Mouse (Mus musculus) heart, postnatal 0 days (tissue): Measurements from ENCODE around the gene Mpc2. TPM values are rescaled to one million over a fixed set of nuclear protein-coding genes. Genes with fewer than 3 reads are reported as not detected.

ENCODE experiments used
- ATAC-seq: fragments of 200-750 bp; cut with Nextera tagmentation; 2 replicates; pipeline ENCODE4 v1.8.0; 2017; ENCODE audit warnings: low read depth, moderate number of reproducible peaks, moderate library complexity; ENCODE audit not compliant: insufficient read depth
- DNase-seq: peaks from one replicate; pipeline ENCODE4 v3.0.0-alpha.2; 2016; ENCODE audit warnings: low spot score
- H3K27ac ChIP-seq: fragments of 300-500 bp; sonication (generic); 2 replicates; pipeline ENCODE4 v1.5.1; 2014; ENCODE audit warnings: low read depth, mild to moderate bottlenecking
- H3K27me3 ChIP-seq: fragments of 300-500 bp; sonication (generic); 2 replicates; pipeline ENCODE4 v1.6.1; 2014; ENCODE audit warnings: low read length, mixed read lengths; ENCODE audit not compliant: control insufficient read depth, insufficient read depth
- H3K36me3 ChIP-seq: fragments of 300-500 bp; sonication (generic); replicated peaks from 2 replicates; pipeline ENCODE4 v1.6.1; 2014; ENCODE audit warnings: low read length, mixed read lengths; ENCODE audit not compliant: control insufficient read depth, insufficient read depth
- H3K4me1 ChIP-seq: fragments of 300-500 bp; sonication (generic); 2 replicates; pipeline ENCODE4 v1.6.1; 2014; ENCODE audit warnings: antibody characterized with exemption; ENCODE audit not compliant: control insufficient read depth, insufficient read depth
- H3K4me2 ChIP-seq: fragments of 300-500 bp; sonication (generic); 2 replicates; pipeline ENCODE4 v1.6.1; 2014; ENCODE audit warnings: low read depth, mild to moderate bottlenecking, low read length, moderate library complexity
- H3K4me3 ChIP-seq: fragments of 300-500 bp; sonication (generic); 2 replicates; pipeline ENCODE4 v1.5.1; 2014; ENCODE audit warnings: low read depth, low read length
- H3K9ac ChIP-seq: fragments of 300-500 bp; sonication (generic); replicated peaks from 2 replicates; pipeline ENCODE4 v1.6.1; 2014; ENCODE audit warnings: low read depth, low read length, mixed read lengths
- H3K9me3 ChIP-seq: fragments of 300-500 bp; sonication (generic); replicated peaks from 2 replicates; pipeline ENCODE4 v1.6.1; 2016; ENCODE audit warnings: low read length; ENCODE audit not compliant: control insufficient read depth
- CTCF ChIP-seq: IDR thresholded peaks from 2 replicates; pipeline ENCODE4 v1.5.1; 2016; ENCODE audit warnings: antibody characterized with exemption, control low read depth, low read depth
- EP300 ChIP-seq: IDR thresholded peaks from 2 replicates; pipeline ENCODE4 v1.6.1; 2016; ENCODE audit warnings: antibody characterized with exemption, low read depth
- WGBS: fragments of 180-500 bp; shearing (Covaris S2); extraction: QIAGEN DNeasy Blood & Tissue Kit; methylation state at CpG from one replicate; pipeline ENCODE4 v1.1.7; 2014; 5-methylcytosine and 5-hydroxymethylcytosine counted together
- polyA plus RNA-seq: library from polyadenylated mRNA; unstranded; fragments of >200 nt; fragmentation: Nextera tagmentation; extraction: Ambion mirVana; gene quantifications from 2 replicates; pipeline ENCODE4 v1.2.1, GENCODE M21; 2015
- total RNA-seq: library from RNA; depleted of rRNA; stranded (reverse); fragments of >200 nt; gene quantifications from 2 replicates; pipeline ENCODE4 v1.2.3, GENCODE M21; 2014; ENCODE audit warnings: low replicate concordance

Gene Mpc2
- total and polyA plus RNA-seq, 2 experiments from 2014 or later, result 299 to 840 TPM

DNA sequence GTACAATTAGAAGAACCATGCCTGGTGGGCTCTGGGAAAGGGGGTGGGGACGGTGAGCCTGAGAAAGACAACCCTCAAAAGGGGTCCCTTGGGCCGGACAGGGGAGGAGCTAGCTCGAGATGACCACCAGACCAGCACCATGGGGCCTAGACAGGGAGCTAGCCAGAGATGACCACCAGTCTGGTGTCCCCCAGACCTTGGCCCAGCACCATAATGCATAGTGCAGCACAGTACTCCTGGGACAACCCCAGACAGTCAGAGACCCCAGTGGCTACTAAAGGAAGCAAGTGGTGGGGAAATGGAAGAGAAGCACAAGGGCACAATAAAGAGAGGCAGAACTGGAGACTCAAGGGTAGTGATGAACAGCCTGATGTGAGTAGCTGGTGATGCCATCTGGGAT is 19.6 kb upstream of the Mpc2 start:
- no peaks in the 10 kb centered on the region for H3K36me3 ChIP-seq
- H3K4me3 ChIP-seq, result no peak overlapping the region
- H3K27ac ChIP-seq, result no peak overlapping the region
- TF ChIP-seq EP300, result no peak
- DNase-seq, result no peak
- H3K9me3 ChIP-seq, result no peaks in the 10 kb centered on the region; the same call in 1 of the 2 replicates
- no peak for ATAC-seq
- 64% methylated on average over 3 of the region's 3 CpGs for WGBS
- H3K4me2 ChIP-seq, result no peak overlapping the region
- no peak overlapping the region for H3K9ac ChIP-seq
- no peaks in the 10 kb centered on the region for H3K27me3 ChIP-seq
- H3K4me1 ChIP-seq, result no peaks in the 10 kb centered on the region

DNA sequence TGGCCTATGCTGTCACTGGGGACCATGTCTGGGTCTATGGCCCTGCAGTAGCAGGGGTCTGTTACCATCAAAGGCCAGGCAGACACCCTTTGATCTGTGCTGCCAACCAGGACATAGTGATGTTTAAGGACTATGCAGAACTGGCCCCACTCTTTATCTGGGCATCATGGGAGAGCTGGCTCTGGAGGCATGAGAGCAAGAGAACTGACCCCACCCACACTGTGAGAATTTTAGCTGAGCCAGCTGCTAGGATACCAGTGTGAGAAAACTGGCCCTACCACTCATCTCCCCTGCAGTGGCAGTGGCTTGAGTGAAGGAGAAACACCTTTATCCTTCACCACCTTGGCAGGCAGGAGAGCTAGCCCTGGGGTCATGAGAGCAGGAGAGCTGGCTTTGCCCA is 19.2 kb upstream of the Mpc2 start:
- Histone ChIP-seq H3K4me1 (no peaks in the 10 kb centered on the region), H3K9me3 (no peaks in the 10 kb centered on the region), H3K27ac (no peak overlapping the region), H3K27me3 (no peaks in the 10 kb centered on the region), H3K9ac (no peak overlapping the region), H3K4me3 (no peak overlapping the region), H3K4me2 (no peak overlapping the region), H3K36me3 (no peaks in the 10 kb centered on the region)
- TF ChIP-seq CTCF (no peak), EP300 (no peak)
- no peak for DNase-seq
- ATAC-seq, result no peak

DNA sequence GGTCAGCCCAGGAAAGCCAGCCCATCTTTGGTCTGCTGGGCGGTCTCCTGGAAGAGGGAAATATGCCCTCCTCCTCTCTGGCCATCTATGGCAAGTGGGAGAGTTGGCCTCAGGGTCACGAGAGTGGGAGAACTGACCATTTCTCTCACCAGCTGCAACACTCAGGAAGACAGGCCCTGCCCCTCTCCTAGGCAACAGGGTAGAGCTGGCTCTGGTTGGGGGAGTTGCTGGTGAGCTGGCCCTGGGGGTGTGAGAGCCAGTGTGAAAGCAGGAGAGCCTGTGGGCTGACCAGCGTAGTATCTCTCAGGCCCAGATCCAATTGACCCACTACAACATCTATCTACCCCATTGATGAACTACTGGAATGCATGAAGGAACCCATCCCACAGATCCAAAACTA is 18.7 kb upstream of the Mpc2 start:
- no peak overlapping the region for H3K27ac ChIP-seq
- DNase-seq (no peak), ATAC-seq (no peak)
- no peak overlapping the region for H3K4me3 ChIP-seq
- no peaks in the 10 kb centered on the region for H3K4me1 ChIP-seq
- H3K27me3 ChIP-seq, result no peaks in the 10 kb centered on the region
- H3K36me3 ChIP-seq, result no peaks in the 10 kb centered on the region
- no peak overlapping the region for H3K9ac ChIP-seq
- TF ChIP-seq EP300 (no peak), CTCF (no peak)
- H3K4me2 ChIP-seq, result no peak overlapping the region
- whole genome bisulfite sequencing, result 72% methylated on average over 3 of the region's 3 CpGs
- no peaks in the 10 kb centered on the region for H3K9me3 ChIP-seq

DNA sequence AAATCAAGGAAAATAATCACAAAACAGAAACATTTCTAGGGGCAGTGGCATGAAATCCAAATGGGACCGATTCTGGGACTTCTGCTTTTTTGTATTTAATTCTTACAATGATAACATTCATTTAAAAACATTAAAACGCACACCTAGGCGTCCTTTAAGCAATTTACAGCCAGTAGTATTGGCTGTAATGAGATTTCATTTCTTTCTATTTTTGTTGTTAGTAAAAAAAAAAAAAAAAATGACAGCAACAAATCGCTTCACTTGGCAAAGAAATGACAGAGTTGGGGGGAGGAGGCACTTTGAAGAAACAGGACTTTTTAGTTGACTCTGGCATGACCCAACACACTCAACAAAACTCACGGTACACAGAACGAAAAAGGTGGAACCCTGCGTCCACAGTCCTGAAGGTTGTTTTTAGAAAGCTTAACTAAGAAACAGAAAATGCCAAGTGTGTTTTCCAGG is 1.4 kb upstream of the Mpc2 start:
- no peak for TF ChIP-seq EP300
- TF ChIP-seq CTCF, result no peak
- no peak for ATAC-seq
- Histone ChIP-seq H3K4me1 (no peaks in the 10 kb centered on the region), H3K4me3 (peak overlapping the region; percentile 85), H3K9ac (peak overlapping the region; percentile 80), H3K27ac (peak overlapping the region; percentile 99), H3K9me3 (no peaks in the 10 kb centered on the region), H3K4me2 (peak overlapping the region; percentile 73), H3K27me3 (no peaks in the 10 kb centered on the region), H3K36me3 (no peaks in the 10 kb centered on the region)
- no peak for DNase-seq
- 12% methylated on average over 7 of the region's 7 CpGs for WGBS

DNA sequence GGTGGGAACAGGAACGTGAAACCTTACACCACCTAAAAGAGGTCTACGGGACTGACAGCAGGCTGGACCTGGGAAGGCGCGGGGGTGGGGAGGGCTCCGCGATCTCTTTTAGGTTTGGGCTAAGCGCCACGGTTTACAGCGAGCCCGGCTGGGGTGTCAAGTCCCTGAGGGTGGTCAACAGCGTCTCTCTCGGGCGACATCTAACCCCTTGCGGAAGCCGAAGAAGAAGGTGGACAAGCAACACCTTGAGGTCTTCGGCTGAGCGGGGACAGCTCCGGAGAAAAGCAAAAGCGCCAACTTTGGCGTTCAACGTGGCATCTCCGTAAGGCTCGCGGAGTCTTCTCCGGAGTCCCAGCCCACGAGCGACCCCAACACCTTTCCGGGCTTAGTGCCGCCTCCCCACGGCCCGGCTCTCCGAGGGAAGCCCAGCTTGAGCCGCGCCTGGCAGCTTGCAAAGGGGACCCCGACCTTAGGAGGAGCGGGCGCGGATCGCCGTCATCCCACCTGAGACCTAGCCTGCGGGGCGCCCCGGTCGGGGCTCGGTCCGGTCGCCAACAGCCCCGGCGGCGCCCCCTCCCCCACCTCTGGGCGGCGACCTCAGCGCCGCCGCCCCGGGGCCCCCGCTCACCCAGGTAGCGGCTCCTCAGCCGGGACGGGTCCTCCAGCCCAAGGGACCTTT is 795 bp upstream of the Mpc2 start:
- Histone ChIP-seq H3K9ac (peak overlapping the region; percentile 80), H3K36me3 (no peaks in the 10 kb centered on the region), H3K27ac (peak overlapping the region; percentile 99), H3K4me3 (peak overlapping the region; percentile 85), H3K4me1 (no peaks in the 10 kb centered on the region), H3K9me3 (no peaks in the 10 kb centered on the region), H3K4me2 (peak overlapping the region; percentile 73), H3K27me3 (no peaks in the 10 kb centered on the region)
- TF ChIP-seq CTCF (no peak), EP300 (no peak)
- WGBS, result under 1% methylated on average over 57 of the region's 60 CpGs
- DNase-seq (peak; percentile 67), ATAC-seq (peak; percentile 1; the same call in 1 of the 2 replicates)
